18 mouse cellular contexts compared by ENCODE assay signal in the genomic region with DNA sequence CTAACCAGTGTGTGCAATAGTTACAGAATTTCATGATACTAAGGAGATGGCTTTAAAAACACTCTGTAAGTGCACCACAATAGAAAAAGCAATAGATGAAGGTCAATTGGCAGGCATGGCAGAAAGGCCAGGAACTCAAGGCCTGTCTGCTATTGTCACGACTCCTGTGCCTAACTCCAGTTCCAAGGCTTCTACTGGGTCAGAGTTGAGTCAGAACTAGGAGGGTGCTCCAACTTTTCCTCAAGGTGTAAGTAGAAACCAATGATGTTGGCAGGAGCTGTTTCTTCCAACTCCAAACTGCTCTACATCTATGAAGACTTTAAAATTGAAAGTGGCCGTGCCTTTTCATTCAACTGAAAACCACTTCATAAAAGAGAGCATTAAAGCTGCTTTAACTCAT. TPM values are rescaled to one million over a fixed set of nuclear protein-coding genes. Genes with fewer than 3 reads are reported as not detected.
DNase-seq lines count a peak whose midpoint lies in the region; ATAC-seq and TF ChIP-seq lines count a peak whose summit lies in the region.
"Had no signal": no experiment of that assay in that cellular context is flagged by ENCODE, and none has a peak within 500 bp of the region (broad histone marks: within the 10 kb centered on the region; RNA-seq: fewer than 3 reads in every experiment).

No protein-coding gene starts in this region.

- DNase-seq in heart, adult 11 months: no peak
- peak; percentile 20 for DNase-seq in lung, embryonic 14.5 days
- DNase-seq in lung, adult 2 months: no peak
- DNase-seq in adrenal gland, postnatal 25 days: peak; percentile 2
- DNase-seq in stomach, postnatal 0 days (ENCODE audit: low spot score): no peak
- DNase-seq in layer of hippocampus, postnatal 36 days: no peak
- DNase-seq: kidney, postnatal 4 days; layer of hippocampus, adult 9-11 months; retina, postnatal 1 day; thymus, postnatal 14 days had no signal

- no peak for TF ChIP-seq POLR2A in lung, adult 2 months (IDR thresholded peaks at IDR 0.05; ENCODE audit: borderline replicate concordance, extremely low read depth, low read depth, low read length)

- TF ChIP-seq CTCF in lung, embryonic 14.5 days (IDR thresholded peaks at IDR 0.05; ENCODE audit: low read depth): no peak
- no peak for TF ChIP-seq CTCF in lung, adult 2 months (IDR thresholded peaks at IDR 0.05; ENCODE audit: insufficient read depth, low read length)
- TF ChIP-seq CTCF in stomach, postnatal 0 days (IDR thresholded peaks at IDR 0.05; ENCODE audit: low read depth): no peak

- H3K9ac ChIP-seq in heart, embryonic 11.5 days (ENCODE audit: low read depth, low read length): no peak overlapping the region
- H3K9ac ChIP-seq in lung, embryonic 14.5 days: no peak overlapping the region
- no peak overlapping the region for H3K9ac ChIP-seq in stomach, postnatal 0 days (ENCODE audit: low read length)
- H3K9ac ChIP-seq: embryonic facial prominence, embryonic 12.5 days; forebrain, embryonic 15.5 days; hindbrain, embryonic 12.5 days; kidney, embryonic 15.5 days; liver, embryonic 14.5 days had no signal

- no peak overlapping the region for H3K4me3 ChIP-seq in heart, embryonic 11.5 days (ENCODE audit: low read depth, low read length)
- no peak overlapping the region for H3K4me3 ChIP-seq in lung, embryonic 14.5 days (ENCODE audit: low read depth, low read length)
- H3K4me3 ChIP-seq in lung, adult 2 months (replicated peaks; ENCODE audit: extremely low read depth, low read depth, low read length): no peak overlapping the region
- no peak overlapping the region for H3K4me3 ChIP-seq in stomach, postnatal 0 days (ENCODE audit: low read depth, low read length)
- H3K4me3 ChIP-seq: embryonic facial prominence, embryonic 12.5 days; erythroblast, embryonic 14.5 days; forebrain, embryonic 15.5 days; hindbrain, embryonic 12.5 days; kidney, embryonic 15.5 days; midbrain, embryonic 10.5 days had no signal

- no peak for TF ChIP-seq EP300 in stomach, postnatal 0 days (optimal IDR thresholded peaks at IDR 0.05)

- H3K4me1 ChIP-seq in heart, embryonic 11.5 days (ENCODE audit: control insufficient read depth, insufficient read depth, low read length): peaks cover 16% of the 10 kb centered on the region
- no peaks in the 10 kb centered on the region for H3K4me1 ChIP-seq in lung, embryonic 14.5 days (ENCODE audit: insufficient read depth)
- peaks cover 2% of the 10 kb centered on the region; the same call in 1 of the 2 replicates for H3K4me1 ChIP-seq in lung, adult 2 months (ENCODE audit: control insufficient read depth, insufficient read depth, low read length)
- H3K4me1 ChIP-seq in stomach, postnatal 0 days (replicated peaks; ENCODE audit: control insufficient read depth, insufficient read depth): no peaks in the 10 kb centered on the region; the same call in 1 of the 2 replicates
- H3K4me1 ChIP-seq: forebrain, embryonic 15.5 days; hindbrain, embryonic 12.5 days; midbrain, embryonic 10.5 days had no signal

- WGBS in heart, embryonic 11.5 days (ENCODE audit: insufficient replicate concordance): 69% methylated on average over 2 of the region's 2 CpGs
- WGBS in lung, embryonic 14.5 days: 59% methylated on average over 2 of the region's 2 CpGs
- 46% methylated on average over 2 of the region's 2 CpGs for WGBS in lung, adult 2 months
- 59% methylated on average over 2 of the region's 2 CpGs for WGBS in stomach, postnatal 0 days

- H3K27me3 ChIP-seq in heart, embryonic 11.5 days (ENCODE audit: control insufficient read depth, insufficient read depth, low read length): no peaks in the 10 kb centered on the region
- H3K27me3 ChIP-seq in lung, embryonic 14.5 days (ENCODE audit: insufficient read depth, low read length): no peaks in the 10 kb centered on the region
- H3K27me3 ChIP-seq in stomach, postnatal 0 days (ENCODE audit: control insufficient read depth, insufficient read depth, low read length): no peaks in the 10 kb centered on the region
- H3K27me3 ChIP-seq: embryonic facial prominence, embryonic 12.5 days; forebrain, embryonic 15.5 days; hindbrain, embryonic 12.5 days; kidney, embryonic 15.5 days had no signal

- 0 out of 2 replicates have a peak, but pooled peaks cover 3% of the 10 kb centered on the region for H3K36me3 ChIP-seq in heart, embryonic 11.5 days (ENCODE audit: control insufficient read depth, insufficient read depth, low read length)
- H3K36me3 ChIP-seq in lung, embryonic 14.5 days (ENCODE audit: insufficient read depth): no peaks in the 10 kb centered on the region
- H3K36me3 ChIP-seq in stomach, postnatal 0 days (ENCODE audit: control insufficient read depth, insufficient read depth, low read length): no peaks in the 10 kb centered on the region; the same call in 1 of the 2 replicates
- H3K36me3 ChIP-seq: embryonic facial prominence, embryonic 12.5 days; forebrain, embryonic 15.5 days; hindbrain, embryonic 12.5 days; kidney, embryonic 15.5 days; midbrain, embryonic 10.5 days had no signal

- no peak overlapping the region for H3K4me2 ChIP-seq in heart, embryonic 11.5 days
- H3K4me2 ChIP-seq in lung, embryonic 14.5 days: no peak overlapping the region
- H3K4me2 ChIP-seq in stomach, postnatal 0 days (replicated peaks; ENCODE audit: low read depth): no peak overlapping the region
- H3K4me2 ChIP-seq: embryonic facial prominence, embryonic 12.5 days; forebrain, embryonic 15.5 days; hindbrain, embryonic 12.5 days; kidney, embryonic 15.5 days had no signal

- H3K27ac ChIP-seq in heart, embryonic 11.5 days (ENCODE audit: low read depth, low read length): 0 out of 2 replicates have a peak overlapping the region, but pooled peaks have one; percentile 13
- H3K27ac ChIP-seq in lung, embryonic 14.5 days (ENCODE audit: low read depth): no peak overlapping the region
- peak overlapping the region; percentile 56; the same call in 1 of the 2 replicates for H3K27ac ChIP-seq in stomach, postnatal 0 days (replicated peaks)
- H3K27ac ChIP-seq: embryonic facial prominence, embryonic 12.5 days; forebrain, embryonic 15.5 days; hindbrain, embryonic 12.5 days; kidney, embryonic 15.5 days; liver, embryonic 14.5 days; midbrain, embryonic 10.5 days had no signal

- no peaks in the 10 kb centered on the region for H3K9me3 ChIP-seq in heart, embryonic 11.5 days (replicated peaks; ENCODE audit: control insufficient read depth, low read length)
- no peaks in the 10 kb centered on the region for H3K9me3 ChIP-seq in lung, embryonic 14.5 days (ENCODE audit: low read depth, low read length)
- H3K9me3 ChIP-seq in stomach, postnatal 0 days (ENCODE audit: control insufficient read depth, low read length): no peaks in the 10 kb centered on the region
- H3K9me3 ChIP-seq: embryonic facial prominence, embryonic 12.5 days; forebrain, embryonic 15.5 days; hindbrain, embryonic 12.5 days; kidney, embryonic 15.5 days; midbrain, embryonic 10.5 days had no signal

- no peak for ATAC-seq in heart, embryonic 11.5 days (replicated peaks; ENCODE audit: insufficient number of reproducible peaks, low FRiP score, low TSS enrichment)
- no peak for ATAC-seq in lung, embryonic 14.5 days (ENCODE audit: insufficient read depth)
- ATAC-seq in stomach, postnatal 0 days (ENCODE audit: low FRiP score, low TSS enrichment): no peak
- ATAC-seq: forebrain, embryonic 15.5 days had no signal

RNA-seq across cellular contexts. Expression of a gene that starts 54.8 kb away (rescaled TPM):
- 240 and 257 TPM in 2 replicates for polyA plus RNA-seq in heart, embryonic 11.5 days (2014; fragmentation: Nextera tagmentation; extraction: Ambion mirVana)
- polyA plus RNA-seq in lung, embryonic 14.5 days (2014; fragmentation: Nextera tagmentation; extraction: Ambion mirVana): 19.0 and 24.1 TPM in 2 replicates
- 43.5 and 52.6 TPM in 2 replicates for polyA plus RNA-seq in lung, adult 2 months (2012; rRNA removed)
- total RNA-seq in adrenal gland, postnatal 25 days (2021): 64.5 and 70.8 TPM in 2 replicates
- 28.9 and 29.7 TPM in 2 replicates for polyA plus RNA-seq in stomach, postnatal 0 days (2015; fragmentation: Nextera tagmentation; extraction: Ambion mirVana)
- 10 to 100 TPM; 22.6 to 25.7 TPM for total RNA-seq in layer of hippocampus, postnatal 36 days (2021)

Comparison
In these comparisons a context has a peak if more than half of its experiments do, and no peak if none do; other contexts are left out.
1. DNase-seq: peak in lung, embryonic 14.5 days (single experiment) and adrenal gland, postnatal 25 days (single experiment); none in heart, adult 11 months (single experiment), lung, adult 2 months (single experiment), stomach, postnatal 0 days (single experiment) and layer of hippocampus, postnatal 36 days (0 of 2).